Mouse (Mus musculus): ENCODE measurements around the gene Gatm. TPM values are rescaled to one million over a fixed set of nuclear protein-coding genes. Genes with fewer than 3 reads are reported as not detected.

Gatm gene
- total and polyA plus RNA-seq, 2 experiments from 2014 or later, result 47.6 to 59.7 TPM

GRCm38 (mm10) chr2:122575470-122575869 is 35.6 kb downstream of the Gatm start:
- Histone ChIP-seq H3K4me3 (ENCODE audit: low read depth, low read length) (no peak overlapping the region), H3K4me1 (ENCODE audit: insufficient read depth) (no peaks in the 10 kb centered on the region), H3K9me3 (ENCODE audit: low read length) (no peaks in the 10 kb centered on the region), H3K9ac (no peak overlapping the region), H3K27ac (ENCODE audit: low read depth, low read length) (no peak overlapping the region), H3K36me3 (ENCODE audit: insufficient read depth) (no peaks in the 10 kb centered on the region), H3K27me3 (ENCODE audit: insufficient read depth, low read length) (no peaks in the 10 kb centered on the region), H3K4me2 (ENCODE audit: low read depth) (no peak overlapping the region)
- WGBS, result 71% methylated on average over 11 of the region's 11 CpGs
- no peak for TF ChIP-seq CTCF (IDR thresholded peaks at IDR 0.05; ENCODE audit: low read depth)
- ATAC-seq (no peak), DNase-seq (no peak)

GRCm38 (mm10) chr2:122572438-122572837 is 38.7 kb downstream of the Gatm start:
- H3K27ac ChIP-seq (ENCODE audit: low read depth, low read length), result no peak overlapping the region
- H3K9ac ChIP-seq, result no peak overlapping the region
- no peak overlapping the region for H3K4me3 ChIP-seq (ENCODE audit: low read depth, low read length)
- H3K4me2 ChIP-seq (ENCODE audit: low read depth), result no peak overlapping the region
- no peak for TF ChIP-seq CTCF (IDR thresholded peaks at IDR 0.05; ENCODE audit: low read depth)
- H3K4me1 ChIP-seq (ENCODE audit: insufficient read depth), result no peaks in the 10 kb centered on the region
- no peak for ATAC-seq
- 84% methylated on average over 1 of the region's 1 CpGs for WGBS
- no peaks in the 10 kb centered on the region for H3K36me3 ChIP-seq (ENCODE audit: insufficient read depth)
- H3K27me3 ChIP-seq (ENCODE audit: insufficient read depth, low read length), result no peaks in the 10 kb centered on the region
- no peak for DNase-seq
- H3K9me3 ChIP-seq (ENCODE audit: low read length), result no peaks in the 10 kb centered on the region

DNA sequence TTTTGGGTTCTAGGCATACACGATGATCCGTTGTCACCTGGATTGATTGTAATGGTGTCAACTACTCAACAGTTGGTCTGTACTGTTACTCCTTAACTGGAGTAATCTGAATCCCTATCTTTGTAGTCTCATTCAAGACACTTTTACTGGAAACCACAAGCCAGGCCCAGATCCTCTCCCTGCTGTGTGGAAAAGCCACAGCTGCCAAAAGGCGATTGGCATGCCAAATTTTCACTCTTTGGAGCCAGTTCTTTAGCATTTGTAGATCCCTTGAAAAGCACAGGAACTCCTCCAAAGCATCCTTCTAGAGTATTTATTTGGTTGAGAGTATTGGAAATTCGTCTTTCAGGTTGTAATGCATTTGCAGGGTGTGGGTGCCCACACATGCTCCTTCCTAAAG is 39.8 kb downstream of the Gatm start:
- H3K27me3 ChIP-seq (ENCODE audit: insufficient read depth, low read length), result no peaks in the 10 kb centered on the region
- no peak for ATAC-seq
- no peak for TF ChIP-seq CTCF (IDR thresholded peaks at IDR 0.05; ENCODE audit: low read depth)
- peak; percentile 40 for DNase-seq
- no peak overlapping the region for H3K27ac ChIP-seq (ENCODE audit: low read depth, low read length)
- H3K36me3 ChIP-seq (ENCODE audit: insufficient read depth), result no peaks in the 10 kb centered on the region
- no peaks in the 10 kb centered on the region for H3K9me3 ChIP-seq (ENCODE audit: low read length)
- no peak overlapping the region for H3K9ac ChIP-seq
- 74% methylated on average over 4 of the region's 4 CpGs for WGBS
- H3K4me2 ChIP-seq (ENCODE audit: low read depth), result no peak overlapping the region
- no peak overlapping the region for H3K4me3 ChIP-seq (ENCODE audit: low read depth, low read length)
- no peaks in the 10 kb centered on the region for H3K4me1 ChIP-seq (ENCODE audit: insufficient read depth)

DNA sequence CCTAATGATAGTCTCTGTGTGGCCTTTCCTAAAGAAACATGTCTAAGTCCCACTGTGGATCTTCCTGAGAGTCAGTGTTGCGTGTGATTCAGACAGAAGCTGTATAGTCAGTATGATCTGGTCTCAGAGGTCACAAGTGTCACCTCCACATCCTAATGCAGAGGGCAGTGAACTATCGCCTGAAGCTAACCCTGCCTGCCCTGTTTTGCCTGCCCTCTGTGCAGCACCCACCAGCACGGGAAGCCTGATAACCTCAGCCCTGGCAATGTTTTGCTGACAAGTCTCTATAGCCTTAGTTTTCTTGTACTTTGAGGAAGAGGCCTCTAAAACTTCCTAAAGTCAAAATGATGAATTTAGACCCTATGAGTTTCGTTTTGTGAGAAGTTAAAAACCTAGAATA is 40.7 kb downstream of the Gatm start:
- H3K27me3 ChIP-seq (ENCODE audit: insufficient read depth, low read length), result no peaks in the 10 kb centered on the region
- H3K4me3 ChIP-seq (ENCODE audit: low read depth, low read length), result no peak overlapping the region
- no peak for TF ChIP-seq CTCF (IDR thresholded peaks at IDR 0.05; ENCODE audit: low read depth)
- no peak overlapping the region for H3K9ac ChIP-seq
- DNase-seq (no peak), ATAC-seq (no peak)
- H3K4me2 ChIP-seq (ENCODE audit: low read depth), result no peak overlapping the region
- H3K36me3 ChIP-seq (ENCODE audit: insufficient read depth), result no peaks in the 10 kb centered on the region
- H3K4me1 ChIP-seq (ENCODE audit: insufficient read depth), result no peaks in the 10 kb centered on the region
- H3K9me3 ChIP-seq (ENCODE audit: low read length), result no peaks in the 10 kb centered on the region
- WGBS, result 84% methylated on average over 4 of the region's 4 CpGs
- no peak overlapping the region for H3K27ac ChIP-seq (ENCODE audit: low read depth, low read length)

- 17% methylated on average over 3 of the region's 3 CpGs for WGBS
- peak; percentile 73 for DNase-seq
- Histone ChIP-seq H3K4me1 (ENCODE audit: insufficient read depth) (no peaks in the 10 kb centered on the region), H3K4me2 (ENCODE audit: low read depth) (no peak overlapping the region), H3K36me3 (ENCODE audit: insufficient read depth) (no peaks in the 10 kb centered on the region), H3K4me3 (ENCODE audit: low read depth, low read length) (no peak overlapping the region), H3K9ac (no peak overlapping the region), H3K9me3 (ENCODE audit: low read length) (no peaks in the 10 kb centered on the region), H3K27me3 (ENCODE audit: insufficient read depth, low read length) (no peaks in the 10 kb centered on the region), H3K27ac (ENCODE audit: low read depth, low read length) (no peak overlapping the region)
- peak; percentile 38 for ATAC-seq
- peak; percentile 79 for TF ChIP-seq CTCF (IDR thresholded peaks at IDR 0.05; ENCODE audit: low read depth)
Measured at GRCm38 (mm10) chr2:122569439-122569838, 41.7 kb downstream of the Gatm start.

DNA sequence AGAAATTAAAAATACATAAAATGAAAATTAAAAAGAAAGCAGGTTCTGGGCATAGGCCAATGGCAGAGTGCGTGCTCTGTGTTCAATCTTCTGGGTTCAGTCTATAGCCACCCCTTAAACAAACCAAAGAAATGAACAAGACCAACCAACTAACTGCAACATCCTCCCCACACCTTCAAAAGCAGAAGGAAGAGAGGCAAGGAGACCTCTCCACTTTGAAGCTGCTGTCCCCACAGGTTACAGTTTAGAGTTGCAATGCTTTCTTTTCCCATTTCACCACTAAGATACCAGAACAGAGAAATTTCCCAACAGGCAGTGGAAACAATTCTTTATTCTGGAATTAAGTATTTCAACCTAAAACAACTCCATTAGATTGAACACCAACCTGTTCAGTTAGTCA is 48.9 kb downstream of the Gatm start:
- Histone ChIP-seq H3K4me2 (ENCODE audit: low read depth) (no peak overlapping the region), H3K9me3 (ENCODE audit: low read length) (no peaks in the 10 kb centered on the region), H3K27ac (ENCODE audit: low read depth, low read length) (no peak overlapping the region), H3K36me3 (ENCODE audit: insufficient read depth) (no peaks in the 10 kb centered on the region), H3K27me3 (ENCODE audit: insufficient read depth, low read length) (no peaks in the 10 kb centered on the region), H3K4me1 (ENCODE audit: insufficient read depth) (no peaks in the 10 kb centered on the region), H3K9ac (no peak overlapping the region), H3K4me3 (ENCODE audit: low read depth, low read length) (no peak overlapping the region)
- 100% methylated on average over 1 of the region's 1 CpGs for WGBS
- no peak for DNase-seq
- no peak for ATAC-seq
- TF ChIP-seq CTCF (IDR thresholded peaks at IDR 0.05; ENCODE audit: low read depth), result no peak

DNA sequence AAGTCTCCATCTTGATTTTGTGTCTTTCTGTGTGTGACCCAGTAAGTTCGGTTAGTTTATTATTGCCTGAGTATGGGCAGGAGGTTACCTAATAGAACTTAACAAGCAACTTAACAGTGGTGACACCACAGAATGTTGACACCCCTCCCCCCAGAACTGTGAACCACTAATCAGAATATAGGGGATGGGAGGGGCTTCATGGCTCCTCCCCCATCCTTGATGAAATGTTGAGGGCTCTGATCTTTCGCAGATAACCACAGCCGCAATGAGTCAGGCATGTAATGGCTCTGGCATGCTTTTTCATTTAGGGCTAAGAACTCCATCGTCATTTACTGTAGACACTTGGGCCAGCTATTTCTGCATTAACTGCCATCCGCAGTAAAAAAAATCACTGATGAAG is 49.9 kb downstream of the Gatm start:
- Histone ChIP-seq H3K36me3 (ENCODE audit: insufficient read depth) (no peaks in the 10 kb centered on the region), H3K9me3 (ENCODE audit: low read length) (no peaks in the 10 kb centered on the region), H3K27ac (ENCODE audit: low read depth, low read length) (no peak overlapping the region), H3K27me3 (ENCODE audit: insufficient read depth, low read length) (no peaks in the 10 kb centered on the region), H3K4me3 (ENCODE audit: low read depth, low read length) (no peak overlapping the region), H3K9ac (no peak overlapping the region), H3K4me1 (ENCODE audit: insufficient read depth) (no peaks in the 10 kb centered on the region), H3K4me2 (ENCODE audit: low read depth) (no peak overlapping the region)
- ATAC-seq (no peak), DNase-seq (no peak)
- no peak for TF ChIP-seq CTCF (IDR thresholded peaks at IDR 0.05; ENCODE audit: low read depth)
- WGBS, result 95% methylated on average over 5 of the region's 5 CpGs

GRCm38 (mm10) chr2:122558317-122558716 is 52.8 kb downstream of the Gatm start:
- Histone ChIP-seq H3K4me1 (ENCODE audit: insufficient read depth) (no peaks in the 10 kb centered on the region), H3K36me3 (ENCODE audit: insufficient read depth) (no peaks in the 10 kb centered on the region), H3K27me3 (ENCODE audit: insufficient read depth, low read length) (no peaks in the 10 kb centered on the region), H3K27ac (ENCODE audit: low read depth, low read length) (no peak overlapping the region), H3K4me3 (ENCODE audit: low read depth, low read length) (no peak overlapping the region), H3K9ac (no peak overlapping the region), H3K9me3 (ENCODE audit: low read length) (no peaks in the 10 kb centered on the region), H3K4me2 (ENCODE audit: low read depth) (no peak overlapping the region)
- peak; percentile 82 for TF ChIP-seq CTCF (IDR thresholded peaks at IDR 0.05; ENCODE audit: low read depth)
- ATAC-seq (peak; percentile 83), DNase-seq (peak; percentile 79)
- 28% methylated on average over 2 of the region's 2 CpGs for WGBS

MicroRNAs within 50 kb of the gene (microRNA counts, 519-probe panel; counts per million panel counts)
- microRNA mmu-miR-147, result not detected

Small RNA genes lying within 50 kb of the gene (microRNA-seq; reads per million reads assigned to microRNA genes)
- gene Mir147, result 7.7 to 9.5 reads per million in 2 experiments

Other genes with a start within 250 kb of the Gatm start
- gene Shf, start 242.1 kb downstream of the Gatm start, total RNA-seq (2014; rRNA removed), result 69.3 and 70.7 TPM in 2 replicates
- 6.7 and 7.7 TPM in 2 replicates for gene Shf, start 242.1 kb downstream of the Gatm start, polyA plus RNA-seq (2015; fragmentation: Nextera tagmentation; extraction: Ambion mirVana)
- gene Slc28a2, start 184.8 kb downstream of the Gatm start, total RNA-seq (2014; rRNA removed), result 0.05 and 0.15 TPM in 2 replicates
- 0.08 and 0.15 TPM in 2 replicates for gene Slc28a2, start 184.8 kb downstream of the Gatm start, polyA plus RNA-seq (2015; fragmentation: Nextera tagmentation; extraction: Ambion mirVana)
- gene Gm14085, start 126.4 kb downstream of the Gatm start, total RNA-seq (2014; rRNA removed), result not detected in 2 replicates
- gene Gm14085, start 126.4 kb downstream of the Gatm start, polyA plus RNA-seq (2015; fragmentation: Nextera tagmentation; extraction: Ambion mirVana), result not detected in 2 replicates
- 0.46 and 1.4 TPM in 2 replicates for gene AA467197, start 25.7 kb upstream of the Gatm start, total RNA-seq (2014; rRNA removed)
- 0.59 TPM in 1 of 2 replicates, not detected in the other for gene AA467197, start 25.7 kb upstream of the Gatm start, polyA plus RNA-seq (2015; fragmentation: Nextera tagmentation; extraction: Ambion mirVana)
- 52.5 and 53.9 TPM in 2 replicates for gene Slc30a4, start 91.4 kb upstream of the Gatm start, total RNA-seq (2014; rRNA removed)
- gene Slc30a4, start 91.4 kb upstream of the Gatm start, polyA plus RNA-seq (2015; fragmentation: Nextera tagmentation; extraction: Ambion mirVana), result 8.7 and 9.1 TPM in 2 replicates
- 60.0 and 78.6 TPM in 2 replicates for gene Bloc1s6, start 127.2 kb upstream of the Gatm start, total RNA-seq (2014; rRNA removed)
- 90.6 and 106 TPM in 2 replicates for gene Bloc1s6, start 127.2 kb upstream of the Gatm start, polyA plus RNA-seq (2015; fragmentation: Nextera tagmentation; extraction: Ambion mirVana)
- 3.1 and 4.9 TPM in 2 replicates for gene Sqor, start 153.9 kb upstream of the Gatm start, total RNA-seq (2014; rRNA removed)
- gene Sqor, start 153.9 kb upstream of the Gatm start, polyA plus RNA-seq (2015; fragmentation: Nextera tagmentation; extraction: Ambion mirVana), result 3.4 and 3.6 TPM in 2 replicates

Data from forebrain, postnatal 0 days (tissue).